Mouse (Mus musculus) embryonic fibroblast, embryonic 13.5 days (primary cell): ENCODE measurements at regions not wholly inside any gene's neighbourhood (a gene's known extent, or its start where the extent isn't known, plus 50 kb on each side); places are given as distances from the start of the nearest gene placed in this dataset.

Experiments
- H3K27ac ChIP-seq: 2 replicates; pipeline ENCODE4 v1.5.1; 2012; ENCODE audit warnings: low read length, control low read depth, inconsistent platforms; ENCODE audit not compliant: insufficient read depth
- H3K4me1 ChIP-seq: 2 replicates; pipeline ENCODE4 v1.6.1; 2011; ENCODE audit warnings: low read length; ENCODE audit not compliant: control insufficient read depth, insufficient read depth
- H3K4me3 ChIP-seq: 2 replicates; pipeline ENCODE4 v1.5.1; 2011; ENCODE audit warnings: mild to moderate bottlenecking, control low read depth, low read length; ENCODE audit not compliant: insufficient read depth
- CTCF ChIP-seq: IDR thresholded peaks from 2 replicates; pipeline ENCODE4 v1.5.1; 2011; ENCODE audit warnings: mild to moderate bottlenecking, control low read depth, low read length, moderate library complexity, borderline replicate concordance; ENCODE audit not compliant: insufficient read depth
- POLR2A ChIP-seq: IDR thresholded peaks from 2 replicates; pipeline ENCODE4 v1.6.1; 2011; ENCODE audit warnings: low read depth, mild to moderate bottlenecking, control low read depth, low read length, moderate library complexity

- H3K4me3 ChIP-seq: no peak overlapping the region
- peaks cover 3% of the 10 kb centered on the region; the same call in 1 of the 2 replicates for H3K4me1 ChIP-seq
- TF ChIP-seq POLR2A (no peak), CTCF (no peak)
- no peak overlapping the region for H3K27ac ChIP-seq
Observed at GRCm38 (mm10) chr2:75392041-75392440, 267.0 kb upstream of the Hnrnpa3 start.

- Histone ChIP-seq H3K4me3 (no peak overlapping the region), H3K27ac (no peak overlapping the region), H3K4me1 (peaks cover 3% of the 10 kb centered on the region; the same call in 1 of the 2 replicates)
- TF ChIP-seq POLR2A (no peak), CTCF (no peak)
Observed at GRCm38 (mm10) chr2:75394928-75395673, 264.0 kb upstream of the Hnrnpa3 start.

- Histone ChIP-seq H3K27ac (no peak overlapping the region), H3K4me3 (no peak overlapping the region), H3K4me1 (peaks cover 3% of the 10 kb centered on the region; the same call in 1 of the 2 replicates)
- no peak for TF ChIP-seq POLR2A
- no peak for TF ChIP-seq CTCF
Observed at GRCm38 (mm10) chr2:75396016-75396415, 263.0 kb upstream of the Hnrnpa3 start.

- TF ChIP-seq CTCF (no peak), POLR2A (no peak)
- 0 out of 2 replicates have a peak, but pooled peaks cover 3% of the 10 kb centered on the region for H3K4me1 ChIP-seq
- no peak overlapping the region for H3K4me3 ChIP-seq
- peak overlapping the region; percentile 81 for H3K27ac ChIP-seq
Observed at GRCm38 (mm10) chr2:75400291-75400870, 258.7 kb upstream of the Hnrnpa3 start.

GRCm38 (mm10) chr2:75403791-75404190, 255.3 kb upstream of the Hnrnpa3 start:
- no peaks in the 10 kb centered on the region for H3K4me1 ChIP-seq
- H3K27ac ChIP-seq: no peak overlapping the region
- H3K4me3 ChIP-seq: no peak overlapping the region
- TF ChIP-seq CTCF: no peak

GRCm38 (mm10) chr2:75405524-75406214, 253.4 kb upstream of the Hnrnpa3 start:
- TF ChIP-seq CTCF (no peak), POLR2A (no peak)
- Histone ChIP-seq H3K4me1 (no peaks in the 10 kb centered on the region), H3K4me3 (no peak overlapping the region), H3K27ac (no peak overlapping the region)

GRCm38 (mm10) chr2:75406721-75407455, 252.2 kb upstream of the Hnrnpa3 start:
- Histone ChIP-seq H3K4me1 (no peaks in the 10 kb centered on the region), H3K4me3 (no peak overlapping the region), H3K27ac (no peak overlapping the region)
- TF ChIP-seq CTCF: no peak
- no peak for TF ChIP-seq POLR2A

GRCm38 (mm10) chr2:75407560-75407959, 251.5 kb upstream of the Hnrnpa3 start:
- Histone ChIP-seq H3K27ac (no peak overlapping the region), H3K4me3 (no peak overlapping the region), H3K4me1 (no peaks in the 10 kb centered on the region)
- TF ChIP-seq CTCF (no peak), POLR2A (no peak)

- Histone ChIP-seq H3K4me1 (no peaks in the 10 kb centered on the region), H3K27ac (no peak overlapping the region), H3K4me3 (no peak overlapping the region)
- TF ChIP-seq CTCF: no peak
- TF ChIP-seq POLR2A: no peak
Observed at GRCm38 (mm10) chr2:75408016-75408415, 251.0 kb upstream of the Hnrnpa3 start.

GRCm38 (mm10) chr2:75409806-75410205, 249.3 kb upstream of the Hnrnpa3 start:
- Histone ChIP-seq H3K27ac (no peak overlapping the region), H3K4me3 (no peak overlapping the region), H3K4me1 (no peaks in the 10 kb centered on the region)
- no peak for TF ChIP-seq POLR2A
- no peak for TF ChIP-seq CTCF
